Mouse (Mus musculus): ENCODE results near the gene Notch1. TPM values are rescaled to one million over a fixed set of nuclear protein-coding genes. Genes with fewer than 3 reads are reported as not detected.
A peak's percentile ranks its signal among the peaks of the same experiment; 100 is the strongest.

Notch1 gene
- polyA plus RNA-seq, 1 experiment from 2014 or later, result 11.8 TPM

DNA sequence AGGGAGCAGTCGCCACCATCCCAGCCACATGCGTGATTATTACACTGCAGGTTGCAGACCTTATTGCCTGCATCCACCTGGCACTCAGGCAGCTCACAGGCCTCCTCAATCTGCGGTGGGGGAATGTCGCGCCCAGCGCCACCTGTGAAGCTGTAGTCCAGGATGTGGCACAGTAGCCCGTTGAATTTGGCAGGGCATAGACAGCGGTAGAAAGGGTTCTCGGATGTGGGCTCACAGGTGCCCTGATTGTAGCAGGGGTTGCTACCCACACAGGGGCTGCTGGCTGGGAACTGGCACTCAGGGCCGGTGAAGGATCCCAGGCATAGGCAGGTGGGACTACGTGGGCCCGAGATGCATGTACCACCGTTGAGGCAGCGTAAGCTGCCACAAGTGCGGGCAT, 48.1 kb downstream of the Notch1 start:
- no peak for TF ChIP-seq EP300 (IDR thresholded peaks at IDR 0.05)
- no peak for TF ChIP-seq CTCF (IDR thresholded peaks at IDR 0.05)
- peaks cover 84% of the 10 kb centered on the region for H3K36me3 ChIP-seq (ENCODE audit: insufficient read depth, low read length)
- no peak for DNase-seq (ENCODE audit: low spot score)
- no peaks in the 10 kb centered on the region for H3K27me3 ChIP-seq (replicated peaks; ENCODE audit: insufficient read depth, low read length)
- no peak overlapping the region for H3K27ac ChIP-seq (ENCODE audit: low read length)
- no peak overlapping the region for H3K4me3 ChIP-seq (ENCODE audit: low read depth, low read length)
- no peak for ATAC-seq
- H3K9ac ChIP-seq (replicated peaks; ENCODE audit: low read depth), result no peak overlapping the region
- H3K9me3 ChIP-seq (ENCODE audit: low read length), result no peaks in the 10 kb centered on the region
- H3K4me1 ChIP-seq (ENCODE audit: insufficient read depth, low read depth, low read length), result no peaks in the 10 kb centered on the region
- no peak overlapping the region for H3K4me2 ChIP-seq (replicated peaks; ENCODE audit: low read depth, low read length)
- WGBS, result 93% methylated on average over 15 of the region's 15 CpGs

DNA sequence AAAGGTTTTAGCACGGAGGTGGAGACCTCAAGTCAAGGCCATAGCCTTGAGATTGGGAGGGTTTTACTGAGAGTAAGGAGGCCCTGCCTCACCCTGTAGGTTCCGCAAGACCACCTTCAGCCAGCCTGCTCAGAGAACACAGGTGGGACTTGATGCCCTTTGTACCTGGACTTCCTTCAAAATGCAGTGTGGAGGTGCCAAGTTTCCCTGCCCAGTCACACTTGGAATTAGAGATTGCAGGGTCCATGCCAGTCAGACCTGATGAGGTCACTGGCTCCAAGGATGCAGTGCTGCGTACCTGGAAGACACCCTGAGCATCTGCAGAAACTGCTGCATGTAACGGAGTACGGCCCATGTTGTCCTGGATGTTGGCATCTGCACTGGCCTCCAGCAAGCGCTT, 53.1 kb downstream of the Notch1 start:
- Histone ChIP-seq H3K4me1 (ENCODE audit: insufficient read depth, low read depth, low read length) (no peaks in the 10 kb centered on the region; the same call in 1 of the 2 replicates), H3K9ac (replicated peaks; ENCODE audit: low read depth) (no peak overlapping the region), H3K4me3 (ENCODE audit: low read depth, low read length) (no peak overlapping the region), H3K4me2 (replicated peaks; ENCODE audit: low read depth, low read length) (no peak overlapping the region), H3K27me3 (replicated peaks; ENCODE audit: insufficient read depth, low read length) (no peaks in the 10 kb centered on the region), H3K36me3 (ENCODE audit: insufficient read depth, low read length) (peaks cover 80% of the 10 kb centered on the region), H3K27ac (ENCODE audit: low read length) (no peak overlapping the region), H3K9me3 (ENCODE audit: low read length) (no peaks in the 10 kb centered on the region)
- no peak for ATAC-seq
- DNase-seq (ENCODE audit: low spot score), result no peak
- no peak for TF ChIP-seq EP300 (IDR thresholded peaks at IDR 0.05)
- TF ChIP-seq CTCF (IDR thresholded peaks at IDR 0.05), result no peak
- WGBS, result 94% methylated on average over 6 of the region's 6 CpGs

DNA sequence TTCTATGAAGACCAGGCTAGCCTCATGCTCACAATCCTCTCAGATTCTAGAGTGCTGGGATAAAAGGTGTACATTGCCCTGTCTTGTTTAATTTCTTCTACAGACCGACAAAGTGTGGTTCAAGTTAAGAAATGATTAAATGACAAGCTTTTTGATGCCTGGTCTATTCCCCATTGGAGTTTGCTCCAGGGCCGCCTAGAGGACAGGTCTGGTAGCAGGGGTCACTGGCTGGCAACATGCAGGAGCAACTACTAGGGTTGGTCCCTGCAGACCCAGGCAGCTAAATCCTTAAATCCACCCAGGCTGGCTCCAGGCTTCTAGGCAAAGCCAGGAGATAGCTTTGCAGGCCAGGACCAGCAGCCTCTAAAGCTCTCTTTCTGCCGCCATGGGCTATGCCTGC, 53.5 kb downstream of the Notch1 start:
- Histone ChIP-seq H3K27me3 (replicated peaks; ENCODE audit: insufficient read depth, low read length) (no peaks in the 10 kb centered on the region), H3K9me3 (ENCODE audit: low read length) (no peaks in the 10 kb centered on the region), H3K27ac (ENCODE audit: low read length) (no peak overlapping the region), H3K4me3 (ENCODE audit: low read depth, low read length) (no peak overlapping the region), H3K36me3 (ENCODE audit: insufficient read depth, low read length) (peaks cover 77% of the 10 kb centered on the region), H3K4me1 (ENCODE audit: insufficient read depth, low read depth, low read length) (no peaks in the 10 kb centered on the region; the same call in 1 of the 2 replicates), H3K9ac (replicated peaks; ENCODE audit: low read depth) (no peak overlapping the region), H3K4me2 (replicated peaks; ENCODE audit: low read depth, low read length) (no peak overlapping the region)
- no peak for ATAC-seq
- 73% methylated on average over 3 of the region's 3 CpGs for WGBS
- no peak for DNase-seq (ENCODE audit: low spot score)
- TF ChIP-seq EP300 (IDR thresholded peaks at IDR 0.05) (no peak), CTCF (IDR thresholded peaks at IDR 0.05) (no peak)

DNA sequence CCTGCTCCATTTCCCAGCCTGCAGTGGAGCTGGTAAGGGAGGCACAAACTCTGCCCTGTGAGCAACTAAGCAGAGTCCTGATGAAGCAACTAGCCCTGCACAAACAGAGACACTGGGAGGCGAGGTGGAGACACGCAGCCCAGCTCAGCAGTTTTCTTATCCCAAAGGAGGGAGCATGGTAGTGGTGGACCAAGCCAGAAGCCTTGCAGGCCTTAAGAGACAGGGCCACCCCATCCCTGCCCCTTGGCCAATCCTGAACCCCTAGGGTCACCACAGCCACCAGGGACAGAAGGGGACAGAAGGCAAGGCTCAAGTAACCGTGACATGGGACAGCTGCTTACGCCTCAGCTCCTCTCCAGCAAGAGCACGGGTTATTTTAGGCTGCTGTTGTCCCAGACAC, 54.8 kb downstream of the Notch1 start:
- no peak overlapping the region for H3K4me3 ChIP-seq (ENCODE audit: low read depth, low read length)
- no peak overlapping the region for H3K27ac ChIP-seq (ENCODE audit: low read length)
- H3K9me3 ChIP-seq (ENCODE audit: low read length), result no peaks in the 10 kb centered on the region
- no peak overlapping the region for H3K4me2 ChIP-seq (replicated peaks; ENCODE audit: low read depth, low read length)
- 73% methylated on average over 5 of the region's 5 CpGs for whole genome bisulfite sequencing
- H3K4me1 ChIP-seq (ENCODE audit: insufficient read depth, low read depth, low read length), result no peaks in the 10 kb centered on the region; the same call in 1 of the 2 replicates
- no peaks in the 10 kb centered on the region for H3K27me3 ChIP-seq (replicated peaks; ENCODE audit: insufficient read depth, low read length)
- TF ChIP-seq EP300 (IDR thresholded peaks at IDR 0.05), result no peak
- H3K9ac ChIP-seq (replicated peaks; ENCODE audit: low read depth), result no peak overlapping the region
- peaks cover 66% of the 10 kb centered on the region for H3K36me3 ChIP-seq (ENCODE audit: insufficient read depth, low read length)
- no peak for DNase-seq (ENCODE audit: low spot score)
- ATAC-seq, result no peak

DNA sequence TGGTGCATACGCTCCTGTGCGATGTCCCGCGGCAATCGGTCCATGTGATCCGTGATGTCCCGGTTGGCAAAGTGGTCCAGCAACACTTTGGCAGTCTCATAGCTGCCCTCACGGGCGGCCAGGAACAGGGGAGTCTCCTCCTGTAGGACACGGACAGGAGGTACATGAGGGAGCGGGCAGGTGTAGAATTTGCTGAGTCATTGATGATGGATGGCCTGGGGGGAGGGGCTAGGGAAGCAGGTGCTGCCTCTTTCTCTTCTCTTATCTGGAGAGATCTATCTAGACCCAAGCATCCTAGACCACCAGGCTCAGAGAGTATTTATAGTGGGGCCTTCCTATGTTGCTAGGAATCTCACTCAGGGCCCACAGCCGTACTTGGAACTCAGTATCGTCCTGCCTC, 55.6 kb downstream of the Notch1 start:
- no peak for TF ChIP-seq CTCF (IDR thresholded peaks at IDR 0.05)
- TF ChIP-seq EP300 (IDR thresholded peaks at IDR 0.05), result no peak
- H3K9me3 ChIP-seq (ENCODE audit: low read length), result no peaks in the 10 kb centered on the region
- ATAC-seq, result no peak
- H3K36me3 ChIP-seq (ENCODE audit: insufficient read depth, low read length), result peaks cover 58% of the 10 kb centered on the region
- no peak overlapping the region for H3K9ac ChIP-seq (replicated peaks; ENCODE audit: low read depth)
- H3K4me1 ChIP-seq (ENCODE audit: insufficient read depth, low read depth, low read length), result no peaks in the 10 kb centered on the region; the same call in 1 of the 2 replicates
- DNase-seq (ENCODE audit: low spot score), result no peak
- no peaks in the 10 kb centered on the region for H3K27me3 ChIP-seq (replicated peaks; ENCODE audit: insufficient read depth, low read length)
- no peak overlapping the region for H3K4me3 ChIP-seq (ENCODE audit: low read depth, low read length)
- no peak overlapping the region for H3K27ac ChIP-seq (ENCODE audit: low read length)
- no peak overlapping the region for H3K4me2 ChIP-seq (replicated peaks; ENCODE audit: low read depth, low read length)
- 81% methylated on average over 13 of the region's 13 CpGs for WGBS

DNA sequence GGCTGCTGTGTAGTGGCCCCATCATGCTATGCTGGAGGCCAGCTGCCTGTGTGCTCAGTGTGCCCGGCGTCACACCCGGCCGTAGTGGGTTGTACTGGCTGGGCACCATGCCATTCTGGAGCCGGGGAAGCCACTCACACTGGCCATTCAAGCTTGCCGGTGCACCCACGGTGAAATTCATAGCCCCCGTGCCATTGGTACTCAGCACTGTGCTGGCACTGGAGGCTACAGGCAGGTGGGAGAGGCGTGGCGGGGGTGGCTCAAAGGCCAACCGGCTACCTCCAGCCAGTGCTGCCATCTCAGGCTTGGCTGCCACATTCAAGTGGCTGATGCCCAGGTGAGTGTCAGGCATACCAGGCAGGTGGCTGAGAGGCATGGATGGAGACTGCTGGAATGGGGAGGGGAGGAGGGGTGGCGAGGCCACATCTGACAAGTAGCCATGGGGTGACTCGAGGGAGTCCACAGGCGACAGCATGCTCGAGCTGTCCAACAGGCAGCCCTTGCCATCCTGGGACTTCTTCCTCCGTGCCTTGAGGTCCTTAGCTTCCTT, 56.3 kb downstream of the Notch1 start:
- no peak for TF ChIP-seq CTCF (IDR thresholded peaks at IDR 0.05)
- no peak for TF ChIP-seq EP300 (IDR thresholded peaks at IDR 0.05)
- Histone ChIP-seq H3K36me3 (ENCODE audit: insufficient read depth, low read length) (peaks cover 53% of the 10 kb centered on the region), H3K27ac (ENCODE audit: low read length) (0 out of 2 replicates have a peak overlapping the region, but pooled peaks have one; percentile 26), H3K4me3 (ENCODE audit: low read depth, low read length) (no peak overlapping the region), H3K27me3 (replicated peaks; ENCODE audit: insufficient read depth, low read length) (no peaks in the 10 kb centered on the region), H3K4me2 (replicated peaks; ENCODE audit: low read depth, low read length) (no peak overlapping the region), H3K9me3 (ENCODE audit: low read length) (no peaks in the 10 kb centered on the region), H3K9ac (replicated peaks; ENCODE audit: low read depth) (no peak overlapping the region), H3K4me1 (ENCODE audit: insufficient read depth, low read depth, low read length) (no peaks in the 10 kb centered on the region; the same call in 1 of the 2 replicates)
- 67% methylated on average over 16 of the region's 16 CpGs for WGBS
- DNase-seq (ENCODE audit: low spot score), result peak; percentile 27
- ATAC-seq, result peak; percentile 37

DNA sequence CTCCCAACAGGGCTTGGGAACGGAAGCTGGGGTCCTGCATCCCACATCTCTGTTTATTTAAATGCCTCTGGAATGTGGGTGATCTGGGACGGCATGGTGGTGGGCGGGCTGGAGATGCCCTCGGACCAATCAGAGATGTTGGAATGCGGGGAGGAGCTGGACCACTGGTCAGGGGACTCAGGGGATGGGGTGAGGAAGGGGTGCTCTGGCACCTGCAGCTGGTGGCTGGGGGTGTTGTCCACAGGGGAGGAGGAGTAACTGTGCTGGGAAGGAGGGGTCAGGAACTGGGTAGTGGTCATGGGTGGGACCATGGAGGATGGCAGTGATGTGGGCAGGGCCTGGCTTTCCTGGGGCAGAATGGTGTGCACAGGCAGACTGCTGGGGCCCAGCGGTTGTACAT, 57.0 kb downstream of the Notch1 start:
- Histone ChIP-seq H3K9ac (replicated peaks; ENCODE audit: low read depth) (no peak overlapping the region), H3K36me3 (ENCODE audit: insufficient read depth, low read length) (peaks cover 46% of the 10 kb centered on the region), H3K4me1 (ENCODE audit: insufficient read depth, low read depth, low read length) (no peaks in the 10 kb centered on the region; the same call in 1 of the 2 replicates), H3K9me3 (ENCODE audit: low read length) (no peaks in the 10 kb centered on the region), H3K27ac (ENCODE audit: low read length) (0 out of 2 replicates have a peak overlapping the region, but pooled peaks have one; percentile 26), H3K4me3 (ENCODE audit: low read depth, low read length) (no peak overlapping the region), H3K27me3 (replicated peaks; ENCODE audit: insufficient read depth, low read length) (no peaks in the 10 kb centered on the region), H3K4me2 (replicated peaks; ENCODE audit: low read depth, low read length) (no peak overlapping the region)
- peak; percentile 26 for ATAC-seq
- no peak for DNase-seq (ENCODE audit: low spot score)
- TF ChIP-seq CTCF (IDR thresholded peaks at IDR 0.05) (no peak), EP300 (IDR thresholded peaks at IDR 0.05) (no peak)
- 30% methylated on average over 5 of the region's 6 CpGs for WGBS

All from lung, postnatal 0 days (tissue).